Mouse (Mus musculus): ENCODE data around the gene Vav3.

GRCm38 (mm10) chr3:109522115-109522514 lies 181.7 kb downstream of the Vav3 start:
- TF ChIP-seq CHD1 (IDR thresholded peaks at IDR 0.05; ENCODE audit: low read depth, low read length) (no peak), CTCF (conservative IDR thresholded peaks at IDR 0.05 in 1 of 2, IDR thresholded peaks at IDR 0.05 in 1 of 2; ENCODE audit: low read depth in 2 of 2, low read length in 2 of 2) (no peak), MAFK (IDR thresholded peaks at IDR 0.05; ENCODE audit: insufficient replicate concordance, low read length) (no peak), POLR2A (IDR thresholded peaks at IDR 0.05; ENCODE audit: low read depth, low read length) (no peak), MXI1 (IDR thresholded peaks at IDR 0.05; ENCODE audit: low read depth, low read length) (no peak), TBP (conservative IDR thresholded peaks at IDR 0.05; ENCODE audit: low read depth, low read length) (no peak), ELF1 (IDR thresholded peaks at IDR 0.05; ENCODE audit: low read depth, low read length) (no peak), RCOR1 (conservative IDR thresholded peaks at IDR 0.05; ENCODE audit: low read depth, low read length) (no peak), CHD2 (IDR thresholded peaks at IDR 0.05; ENCODE audit: low read length) (no peak), JUN (IDR thresholded peaks at IDR 0.05; ENCODE audit: insufficient read depth, low read depth, low read length) (no peak), SIN3A (IDR thresholded peaks at IDR 0.05; ENCODE audit: low read length) (no peak)
